Mouse (Mus musculus): ENCODE results near the gene Pnpla6. TPM values are rescaled to one million over a fixed set of nuclear protein-coding genes. Genes with fewer than 3 reads are reported as not detected.

Gene Pnpla6
- 10 to 100 TPM; 15.1 to 15.9 TPM for total RNA-seq (2021)

- peak; percentile 90 for DNase-seq
Measured at GRCm38 (mm10) chr8:3515260-3515671, at the start of gene Pnpla6. TSS of gene Pnpla6 (plus strand) at chr8:3515384.

- DNase-seq, result peak; percentile 99
Measured at GRCm38 (mm10) chr8:3467006-3467885, 47.9 kb upstream of the Pnpla6 start, which contains the start of gene Pex11g. TSS of gene Pex11g (minus strand) at chr8:3467680.

GRCm38 (mm10) chr8:3467886-3468545, 47.2 kb upstream of the Pnpla6 start:
- DNase-seq, result no peak

- no peak for DNase-seq
Measured at GRCm38 (mm10) chr8:3468838-3469237, 46.3 kb upstream of the Pnpla6 start.

GRCm38 (mm10) chr8:3470562-3470961, 44.6 kb upstream of the Pnpla6 start, which contains the start of gene Tex45:
TSS of gene Tex45 (plus strand) at chr8:3470862.
- no peak for DNase-seq

GRCm38 (mm10) chr8:3475715-3476429, 39.3 kb upstream of the Pnpla6 start:
- DNase-seq, result no peak

GRCm38 (mm10) chr8:3480221-3480785, 34.9 kb upstream of the Pnpla6 start:
- no peak for DNase-seq

GRCm38 (mm10) chr8:3481605-3482004, 33.6 kb upstream of the Pnpla6 start:
- DNase-seq, result no peak

GRCm38 (mm10) chr8:3482240-3482740, 32.9 kb upstream of the Pnpla6 start:
- DNase-seq, result no peak

GRCm38 (mm10) chr8:3483546-3483945, 31.6 kb upstream of the Pnpla6 start:
- no peak for DNase-seq

GRCm38 (mm10) chr8:3485192-3485591, 30.0 kb upstream of the Pnpla6 start:
- DNase-seq, result no peak

GRCm38 (mm10) chr8:3492901-3493844, 22.0 kb upstream of the Pnpla6 start, which contains the start of gene Zfp358:
TSS of gene Zfp358 (plus strand) at chr8:3493138.
- peak; percentile 84 for DNase-seq

- DNase-seq, result no peak
Measured at GRCm38 (mm10) chr8:3493845-3494208, 21.4 kb upstream of the Pnpla6 start.

GRCm38 (mm10) chr8:3495578-3496427, 19.4 kb upstream of the Pnpla6 start:
- DNase-seq, result no peak

GRCm38 (mm10) chr8:3496428-3496748, 18.8 kb upstream of the Pnpla6 start:
- no peak for DNase-seq

- DNase-seq, result no peak
Measured at GRCm38 (mm10) chr8:3498583-3498982, 16.6 kb upstream of the Pnpla6 start.

GRCm38 (mm10) chr8:3499751-3500150, 15.4 kb upstream of the Pnpla6 start:
- no peak for DNase-seq

- DNase-seq, result peak; percentile 99
Measured at GRCm38 (mm10) chr8:3500235-3501090, 14.7 kb upstream of the Pnpla6 start, which contains the start of gene Mcoln1. TSS of gene Mcoln1 (plus strand) at chr8:3500457.

- no peak for DNase-seq
Measured at GRCm38 (mm10) chr8:3502217-3502616, 13.0 kb upstream of the Pnpla6 start.
